Mouse (Mus musculus): ENCODE measurements around the gene Gm44973.
A peak's percentile ranks its signal among the peaks of the same experiment; 100 is the strongest.

The Gm44973 gene

DNA sequence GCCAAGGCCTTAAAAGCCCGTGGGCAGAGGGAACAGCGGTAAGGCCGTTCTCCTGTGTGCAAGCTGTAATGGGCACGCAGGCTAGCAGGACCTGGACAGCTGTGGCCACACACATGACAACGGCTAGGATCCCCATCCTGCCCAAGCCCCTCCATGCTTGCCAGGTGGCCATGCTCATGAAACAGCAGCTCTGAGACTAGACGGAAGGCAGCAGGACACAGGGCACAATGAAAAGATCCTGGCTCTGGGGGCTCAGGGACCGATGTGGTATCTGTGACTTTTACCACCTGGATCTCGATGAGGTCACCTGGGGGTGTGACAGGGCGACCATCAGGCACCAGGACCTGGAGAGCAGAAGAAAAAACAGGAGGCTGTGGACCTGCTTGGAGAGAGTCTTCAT lies 20.8 kb downstream of the Gm44973 start:
- no peaks in the 10 kb centered on the region for H3K9me3 ChIP-seq (ENCODE audit: low read length)
- peaks cover 16% of the 10 kb centered on the region for H3K36me3 ChIP-seq (ENCODE audit: insufficient read depth, low read length)
- H3K4me3 ChIP-seq (replicated peaks; ENCODE audit: low read length), result no peak overlapping the region
- TF ChIP-seq POU5F1 (IDR thresholded peaks at IDR 0.05; ENCODE audit: borderline replicate concordance, low read length), result no peak
- no peak for TF ChIP-seq CTCF (conservative IDR thresholded peaks at IDR 0.05; ENCODE audit: low read length)
- TF ChIP-seq NANOG (IDR thresholded peaks at IDR 0.05; ENCODE audit: borderline replicate concordance, low read length), result no peak
- peaks cover 38% of the 10 kb centered on the region for H3K4me1 ChIP-seq (replicated peaks; ENCODE audit: low read depth, low read length)
- peaks cover 39% of the 10 kb centered on the region for H3K27me3 ChIP-seq (ENCODE audit: insufficient read depth, low read length)

DNA sequence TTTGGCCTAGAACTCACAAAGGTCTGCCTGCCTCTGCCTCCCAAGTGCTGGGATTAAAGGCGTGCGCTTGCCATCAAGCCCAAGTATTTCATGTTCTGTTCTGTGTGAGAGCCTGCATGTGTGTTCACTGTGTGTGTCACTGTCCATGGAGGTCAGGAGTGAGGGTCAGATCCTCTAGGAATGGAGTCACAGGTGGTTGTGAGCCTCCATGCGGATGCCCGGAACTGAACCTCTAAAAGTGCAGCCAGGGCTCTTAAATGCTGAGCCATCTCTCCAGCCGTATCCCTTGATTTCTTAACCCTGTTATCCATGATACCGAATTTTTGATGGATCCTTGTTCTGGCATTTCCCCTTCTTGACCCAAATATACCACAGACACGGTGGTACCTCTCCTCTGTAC lies 21.7 kb downstream of the Gm44973 start:
- Histone ChIP-seq H3K4me3 (replicated peaks; ENCODE audit: low read length) (no peak overlapping the region), H3K9me3 (ENCODE audit: low read length) (no peaks in the 10 kb centered on the region), H3K4me1 (replicated peaks; ENCODE audit: low read depth, low read length) (peaks cover 32% of the 10 kb centered on the region), H3K36me3 (ENCODE audit: insufficient read depth, low read length) (peaks cover 20% of the 10 kb centered on the region), H3K27me3 (ENCODE audit: insufficient read depth, low read length) (peaks cover 31% of the 10 kb centered on the region)
- TF ChIP-seq NANOG (IDR thresholded peaks at IDR 0.05; ENCODE audit: borderline replicate concordance, low read length), result no peak
- no peak for TF ChIP-seq POU5F1 (IDR thresholded peaks at IDR 0.05; ENCODE audit: borderline replicate concordance, low read length)
- TF ChIP-seq CTCF (conservative IDR thresholded peaks at IDR 0.05; ENCODE audit: low read length), result no peak

DNA sequence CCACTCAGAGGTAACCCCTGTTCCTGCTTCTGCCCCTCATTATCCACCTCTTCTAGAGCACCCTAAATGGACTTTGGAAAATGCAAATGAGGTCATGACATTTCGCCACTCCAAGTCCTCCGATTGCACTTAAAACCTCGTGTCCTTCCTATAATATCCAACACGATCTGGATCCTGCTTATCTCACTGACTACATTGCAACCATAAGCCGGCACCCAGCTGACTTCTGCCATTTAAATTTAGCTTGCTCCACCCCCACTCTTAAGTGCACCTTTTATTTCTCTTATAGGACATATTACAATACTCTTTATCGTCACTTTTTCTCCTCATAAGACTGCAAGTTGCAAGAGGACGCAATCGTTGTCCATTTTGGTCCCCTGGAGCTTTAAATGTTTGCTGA lies 22.2 kb downstream of the Gm44973 start:
- peaks cover 28% of the 10 kb centered on the region for H3K4me1 ChIP-seq (replicated peaks; ENCODE audit: low read depth, low read length)
- no peak for TF ChIP-seq CTCF (conservative IDR thresholded peaks at IDR 0.05; ENCODE audit: low read length)
- no peak for TF ChIP-seq POU5F1 (IDR thresholded peaks at IDR 0.05; ENCODE audit: borderline replicate concordance, low read length)
- TF ChIP-seq NANOG (IDR thresholded peaks at IDR 0.05; ENCODE audit: borderline replicate concordance, low read length), result no peak
- peak overlapping the region; percentile 90 for H3K4me3 ChIP-seq (replicated peaks; ENCODE audit: low read length)
- H3K36me3 ChIP-seq (ENCODE audit: insufficient read depth, low read length), result peaks cover 17% of the 10 kb centered on the region
- H3K27me3 ChIP-seq (ENCODE audit: insufficient read depth, low read length), result peaks cover 27% of the 10 kb centered on the region
- H3K9me3 ChIP-seq (ENCODE audit: low read length), result no peaks in the 10 kb centered on the region

DNA sequence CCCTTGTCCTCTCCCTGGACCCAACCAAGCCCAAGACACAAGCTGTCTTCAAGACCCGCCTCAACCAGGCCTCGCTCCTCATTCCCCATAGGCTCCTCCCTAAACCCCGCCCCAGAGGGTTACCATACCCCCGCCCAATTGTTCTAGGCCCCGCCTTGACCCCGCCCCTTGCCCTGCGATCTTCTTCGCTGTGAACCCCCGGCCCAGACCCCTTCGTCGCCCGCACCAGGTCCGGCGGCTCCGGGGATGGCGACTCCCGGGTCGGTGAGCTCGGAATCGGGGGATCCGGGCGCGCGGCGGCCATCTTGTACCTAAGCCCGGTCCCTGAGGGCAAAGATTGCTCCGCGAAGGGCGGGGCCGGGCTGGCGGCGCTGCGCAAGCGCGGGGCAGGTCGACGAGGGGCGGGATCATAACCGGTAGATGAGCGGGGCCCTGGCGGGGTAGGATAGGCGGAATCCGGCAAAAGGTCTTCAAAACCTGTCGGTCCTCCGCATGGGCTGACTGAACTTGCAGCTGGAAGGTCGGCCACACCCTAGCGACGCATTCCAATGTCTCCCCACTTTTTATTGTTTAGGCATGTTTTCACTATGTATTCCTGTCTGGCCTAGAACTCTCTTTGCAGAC lies 22.9 kb downstream of the Gm44973 start, which contains the start of gene Zfp784:
TSS of gene Zfp784 (minus strand) at position 338 of the 624 bp plus-strand sequence.
- peaks cover 19% of the 10 kb centered on the region for H3K27me3 ChIP-seq (ENCODE audit: insufficient read depth, low read length)
- peaks cover 10% of the 10 kb centered on the region for H3K36me3 ChIP-seq (ENCODE audit: insufficient read depth, low read length)
- H3K4me3 ChIP-seq (replicated peaks; ENCODE audit: low read length), result peak within 1 kb of the TSS; percentile 90
- H3K4me1 ChIP-seq (replicated peaks; ENCODE audit: low read depth, low read length), result peaks cover 28% of the 10 kb centered on the region
- H3K9me3 ChIP-seq (ENCODE audit: low read length), result no peaks in the 10 kb centered on the region
- no peak for TF ChIP-seq POU5F1 (IDR thresholded peaks at IDR 0.05; ENCODE audit: borderline replicate concordance, low read length)
- TF ChIP-seq CTCF (conservative IDR thresholded peaks at IDR 0.05; ENCODE audit: low read length), result no peak
- no peak for TF ChIP-seq NANOG (IDR thresholded peaks at IDR 0.05; ENCODE audit: borderline replicate concordance, low read length)

DNA sequence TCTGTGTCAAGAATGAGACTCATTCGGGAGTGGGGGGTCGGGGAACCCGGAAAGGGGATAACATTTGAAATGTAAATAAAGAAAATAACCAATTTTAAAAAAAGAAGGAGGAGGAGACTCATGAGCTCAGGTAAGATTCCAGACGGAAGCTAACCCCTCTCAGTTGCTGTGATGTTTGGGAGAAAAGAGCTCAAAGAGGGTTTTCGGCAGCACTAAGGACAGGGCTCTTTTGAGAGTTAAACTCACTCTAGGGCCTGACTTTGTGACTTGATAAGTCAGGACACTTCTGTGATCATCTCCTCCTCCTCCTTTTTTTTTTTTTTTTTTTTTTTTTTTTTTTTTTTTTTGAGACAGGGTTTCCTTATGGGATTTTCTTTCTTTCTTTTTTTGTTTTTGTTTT lies 23.6 kb downstream of the Gm44973 start:
- Histone ChIP-seq H3K27me3 (ENCODE audit: insufficient read depth, low read length) (peaks cover 12% of the 10 kb centered on the region; the same call in 1 of the 2 replicates), H3K9me3 (ENCODE audit: low read length) (no peaks in the 10 kb centered on the region), H3K4me1 (replicated peaks; ENCODE audit: low read depth, low read length) (peaks cover 28% of the 10 kb centered on the region), H3K36me3 (ENCODE audit: insufficient read depth, low read length) (peaks cover 4% of the 10 kb centered on the region; the same call in 1 of the 2 replicates), H3K4me3 (replicated peaks; ENCODE audit: low read length) (peak overlapping the region; percentile 90)
- TF ChIP-seq CTCF (conservative IDR thresholded peaks at IDR 0.05; ENCODE audit: low read length), result no peak
- TF ChIP-seq NANOG (IDR thresholded peaks at IDR 0.05; ENCODE audit: borderline replicate concordance, low read length), result no peak
- TF ChIP-seq POU5F1 (IDR thresholded peaks at IDR 0.05; ENCODE audit: borderline replicate concordance, low read length), result no peak

DNA sequence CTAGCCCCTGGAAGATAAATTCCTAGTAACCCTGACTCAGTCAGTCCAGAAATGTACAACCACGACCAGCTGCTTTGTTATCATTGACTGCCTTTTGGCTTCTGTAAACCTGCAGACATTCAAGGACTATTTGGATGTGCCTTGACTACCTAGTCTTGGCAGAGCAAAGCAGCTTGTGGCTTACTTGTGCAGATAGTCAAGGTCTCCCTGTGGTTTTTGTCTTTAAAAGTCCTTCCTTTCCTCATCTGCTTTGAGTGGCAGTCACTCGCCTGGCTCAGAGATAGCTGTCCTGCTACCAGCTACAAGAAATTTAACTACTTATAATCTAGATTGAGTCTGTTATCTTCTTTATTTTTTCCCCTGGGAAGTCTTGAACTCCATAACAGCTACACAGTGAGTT lies 29.7 kb downstream of the Gm44973 start:
- Histone ChIP-seq H3K27me3 (ENCODE audit: insufficient read depth, low read length) (0 out of 2 replicates have a peak, but pooled peaks cover 3% of the 10 kb centered on the region), H3K4me3 (replicated peaks; ENCODE audit: low read length) (no peak overlapping the region), H3K4me1 (replicated peaks; ENCODE audit: low read depth, low read length) (peaks cover 6% of the 10 kb centered on the region), H3K9me3 (ENCODE audit: low read length) (no peaks in the 10 kb centered on the region), H3K36me3 (ENCODE audit: insufficient read depth, low read length) (peaks cover 4% of the 10 kb centered on the region; the same call in 1 of the 2 replicates)
- no peak for TF ChIP-seq CTCF (conservative IDR thresholded peaks at IDR 0.05; ENCODE audit: low read length)
- no peak for TF ChIP-seq POU5F1 (IDR thresholded peaks at IDR 0.05; ENCODE audit: borderline replicate concordance, low read length)
- no peak for TF ChIP-seq NANOG (IDR thresholded peaks at IDR 0.05; ENCODE audit: borderline replicate concordance, low read length)

DNA sequence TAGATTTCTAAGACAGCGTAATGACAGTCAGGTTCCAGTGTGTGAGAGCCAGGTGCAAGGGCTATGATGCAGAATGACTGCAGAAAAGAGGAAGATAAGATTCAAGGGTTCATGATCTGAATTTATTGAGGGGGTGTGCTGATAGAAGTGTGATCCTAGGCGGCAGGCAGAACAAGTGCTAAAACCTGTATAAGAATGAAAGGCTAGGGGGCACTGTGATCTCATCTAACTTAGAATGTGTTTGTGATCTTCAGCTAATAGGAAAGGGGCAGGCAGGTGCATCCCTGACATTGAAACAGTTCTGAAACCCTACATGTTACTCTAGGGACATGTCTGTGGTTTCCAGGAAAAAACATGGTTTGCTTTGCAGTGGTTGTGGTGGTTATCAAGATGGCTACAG lies 30.8 kb downstream of the Gm44973 start:
- no peaks in the 10 kb centered on the region for H3K9me3 ChIP-seq (ENCODE audit: low read length)
- peaks cover 14% of the 10 kb centered on the region for H3K4me1 ChIP-seq (replicated peaks; ENCODE audit: low read depth, low read length)
- TF ChIP-seq CTCF (conservative IDR thresholded peaks at IDR 0.05; ENCODE audit: low read length) (peak; percentile 15; the same call in 1 of the 2 replicates), NANOG (IDR thresholded peaks at IDR 0.05; ENCODE audit: borderline replicate concordance, low read length) (no peak)
- H3K4me3 ChIP-seq (replicated peaks; ENCODE audit: low read length), result no peak overlapping the region
- 0 out of 2 replicates have a peak, but pooled peaks cover 6% of the 10 kb centered on the region for H3K27me3 ChIP-seq (ENCODE audit: insufficient read depth, low read length)
- H3K36me3 ChIP-seq (ENCODE audit: insufficient read depth, low read length), result peaks cover 4% of the 10 kb centered on the region; the same call in 1 of the 2 replicates

DNA sequence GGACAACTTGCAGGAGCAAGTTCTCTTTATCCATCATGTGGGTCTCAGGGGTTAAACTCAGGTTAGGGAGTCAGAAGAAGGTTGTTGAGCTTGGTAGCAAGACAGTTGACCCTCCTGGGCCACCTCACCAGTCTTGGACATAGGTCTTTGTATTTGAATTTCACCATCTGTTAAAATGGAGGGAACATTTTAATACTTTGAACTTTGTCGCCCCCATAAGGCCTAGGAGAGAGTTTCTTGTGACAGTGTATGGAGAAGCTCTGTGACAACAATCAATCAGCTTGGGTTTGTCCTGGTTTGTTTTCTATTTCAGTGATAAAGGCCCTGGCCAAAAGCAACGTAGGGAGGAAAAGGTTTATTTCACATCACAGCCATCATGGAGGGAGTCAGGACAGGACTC lies 32.0 kb downstream of the Gm44973 start:
- peaks cover 22% of the 10 kb centered on the region for H3K4me1 ChIP-seq (replicated peaks; ENCODE audit: low read depth, low read length)
- no peak overlapping the region for H3K4me3 ChIP-seq (replicated peaks; ENCODE audit: low read length)
- H3K27me3 ChIP-seq (ENCODE audit: insufficient read depth, low read length), result peaks cover 14% of the 10 kb centered on the region
- H3K36me3 ChIP-seq (ENCODE audit: insufficient read depth, low read length), result no peaks in the 10 kb centered on the region
- TF ChIP-seq CTCF (conservative IDR thresholded peaks at IDR 0.05; ENCODE audit: low read length) (0 out of 2 replicates have a peak, but pooled peaks have one; percentile 7), NANOG (IDR thresholded peaks at IDR 0.05; ENCODE audit: borderline replicate concordance, low read length) (no peak)
- H3K9me3 ChIP-seq (ENCODE audit: low read length), result no peaks in the 10 kb centered on the region
